In the genomic region with DNA sequence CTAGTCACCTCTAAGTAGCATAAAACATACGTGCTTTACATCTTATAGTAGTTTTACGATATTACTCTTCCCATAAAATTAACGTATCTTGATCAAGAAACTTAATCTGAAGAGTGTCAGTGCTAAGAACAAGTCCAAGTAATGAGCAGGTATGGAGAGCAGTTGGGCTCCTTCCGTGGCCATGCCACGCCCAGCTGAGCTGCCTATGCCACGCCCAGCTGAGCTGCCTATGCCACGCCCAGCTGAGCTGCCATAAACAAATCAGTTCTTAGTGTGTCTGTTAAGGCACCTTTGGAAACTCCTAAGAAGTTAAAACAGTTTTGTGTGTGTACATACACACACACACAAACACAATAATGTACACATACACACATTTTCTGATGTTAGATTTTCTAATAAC, we compare ENCODE assay signal across 24 mouse cellular contexts. TPM values are rescaled to one million over a fixed set of nuclear protein-coding genes. Genes with fewer than 3 reads are reported as not detected.
DNase-seq lines count a peak whose midpoint lies in the region; ATAC-seq and TF ChIP-seq lines count a peak whose summit lies in the region.
"Had no signal": no experiment of that assay in that cellular context is flagged by ENCODE, and none has a peak within 500 bp of the region (broad histone marks: within the 10 kb centered on the region; RNA-seq: fewer than 3 reads in every experiment).

No protein-coding gene starts in this region.

- H3K9ac ChIP-seq in MEL (ENCODE audit: control insufficient read depth, low read depth, low read length, poor library complexity, severe bottlenecking), result no peak overlapping the region
- no peak overlapping the region for H3K9ac ChIP-seq in liver, embryonic 12.5 days
- H3K9ac ChIP-seq: embryonic facial prominence, embryonic 15.5 days; forebrain, postnatal 0 days had no signal

- H3K4me2 ChIP-seq in liver, embryonic 12.5 days, result peak overlapping the region; percentile 17; the same call in 1 of the 2 replicates
- H3K4me2 ChIP-seq: embryonic facial prominence, embryonic 15.5 days; midbrain, embryonic 11.5 days had no signal

- DNase-seq in MEL (ENCODE audit: low read depth, low spot score), result peak; percentile 22
- DNase-seq in lung, postnatal 36 days, result no peak
- no peak for DNase-seq in gastrocnemius, postnatal 4 days (ENCODE audit: low spot score in 2 of 2)
- no peak for DNase-seq in lung, postnatal 14 days
- DNase-seq in hindbrain, embryonic 10.5 days (ENCODE audit: low spot score), result no peak
- DNase-seq: adrenal gland, adult 8-10 months; cerebellum, adult 18-20 months; cerebellum, postnatal 25 days; gastrocnemius, postnatal 36 days; heart, postnatal 4 days; kidney, adult 18-20 months; kidney, postnatal 10 days; right cerebral cortex, adult 18-20 months had no signal

- no peak for TF ChIP-seq EP300 in MEL (IDR thresholded peaks at IDR 0.05; ENCODE audit: low read depth in 1 of 2, low read length in 2 of 2)

- WGBS in liver, embryonic 12.5 days (ENCODE audit: insufficient replicate concordance), result 62% methylated on average over 7 of the region's 7 CpGs
- 89% methylated on average over 7 of the region's 7 CpGs for WGBS in hindbrain, embryonic 10.5 days

- H3K4me1 ChIP-seq in MEL (ENCODE audit: control insufficient read depth in 1 of 2, insufficient read depth in 2 of 2, low read length in 2 of 2), result no peaks in the 10 kb centered on the region; a peak in 1 of 4 replicates
- H3K4me1 ChIP-seq in liver, embryonic 12.5 days, result peaks cover 13% of the 10 kb centered on the region
- no peaks in the 10 kb centered on the region for H3K4me1 ChIP-seq in hindbrain, embryonic 10.5 days (replicated peaks)
- H3K4me1 ChIP-seq: embryonic facial prominence, embryonic 15.5 days; limb, embryonic 10.5 days had no signal

- peak; percentile 97 for ATAC-seq in erythroid progenitor cell, adult 5-6 weeks (replicated peaks; ENCODE audit: low FRiP score, poor library complexity, severe bottlenecking)
- peak; percentile 87 for ATAC-seq in liver, embryonic 12.5 days
- peak; percentile 75 for ATAC-seq in megakaryocyte progenitor cell, adult 5-6 weeks (replicated peaks; ENCODE audit: poor library complexity)
- ATAC-seq: activated CD4-positive, CD25-positive, alpha-beta regulatory T cell, adult 4 months; forebrain, postnatal 0 days; hindbrain, postnatal 0 days had no signal

- H3K4me3 ChIP-seq in MEL (ENCODE audit: control insufficient read depth in 1 of 2, insufficient read depth in 1 of 2, low read depth in 2 of 2, low read length in 2 of 2), result no peak overlapping the region
- H3K4me3 ChIP-seq in liver, embryonic 12.5 days, result no peak overlapping the region
- H3K4me3 ChIP-seq in hindbrain, embryonic 10.5 days, result no peak overlapping the region
- H3K4me3 ChIP-seq: embryonic facial prominence, embryonic 15.5 days; limb, embryonic 10.5 days had no signal

- H3K36me3 ChIP-seq in MEL (ENCODE audit: control insufficient read depth in 1 of 2, insufficient read depth in 2 of 2, low read length in 2 of 2), result peaks cover 2 to 7% of the 10 kb centered on the region in 2 experiments; a peak in 3 of 4 replicates
- peaks cover 73% of the 10 kb centered on the region for H3K36me3 ChIP-seq in liver, embryonic 12.5 days
- peaks cover 30% of the 10 kb centered on the region for H3K36me3 ChIP-seq in hindbrain, embryonic 10.5 days

- no peaks in the 10 kb centered on the region for H3K27me3 ChIP-seq in MEL (ENCODE audit: control insufficient read depth in 1 of 2, insufficient read depth in 2 of 2, low read length in 2 of 2)
- no peaks in the 10 kb centered on the region for H3K27me3 ChIP-seq in liver, embryonic 12.5 days (replicated peaks)
- H3K27me3 ChIP-seq in hindbrain, embryonic 10.5 days (ENCODE audit: insufficient read depth, poor library complexity, severe bottlenecking), result no peaks in the 10 kb centered on the region
- H3K27me3 ChIP-seq: embryonic facial prominence, embryonic 15.5 days had no signal

- TF ChIP-seq RAD21 in MEL (IDR thresholded peaks at IDR 0.05; ENCODE audit: low read depth, low read length), result no peak

- H3K27ac ChIP-seq in MEL (ENCODE audit: control insufficient read depth, low read depth, low read length), result no peak overlapping the region
- no peak overlapping the region for H3K27ac ChIP-seq in liver, embryonic 12.5 days
- H3K27ac ChIP-seq in hindbrain, embryonic 10.5 days, result no peak overlapping the region
- H3K27ac ChIP-seq: embryonic facial prominence, embryonic 15.5 days; hindbrain, postnatal 0 days; limb, embryonic 10.5 days; macrophage had no signal

- H3K79me2 ChIP-seq in MEL (ENCODE audit: control insufficient read depth, insufficient read depth, low read length, poor library complexity), result no peaks in the 10 kb centered on the region

- no peak for TF ChIP-seq POLR2A in MEL (IDR thresholded peaks at IDR 0.05; ENCODE audit: control insufficient read depth in 1 of 2, insufficient read depth in 1 of 2, low read depth in 1 of 2, low read length in 2 of 2, poor library complexity in 1 of 2)

- no peak for TF ChIP-seq CTCF in MEL (IDR thresholded peaks at IDR 0.05 in 2 of 3, conservative IDR thresholded peaks at IDR 0.05 in 1 of 3; ENCODE audit: control insufficient read depth in 1 of 3, insufficient read depth in 1 of 3, low read depth in 2 of 3, low read length in 3 of 3, poor library complexity in 1 of 3, severe bottlenecking in 1 of 3)

- no peaks in the 10 kb centered on the region for H3K9me3 ChIP-seq in MEL (replicated peaks; ENCODE audit: insufficient read depth, low read length)
- no peaks in the 10 kb centered on the region for H3K9me3 ChIP-seq in liver, embryonic 12.5 days (replicated peaks)
- H3K9me3 ChIP-seq in hindbrain, embryonic 10.5 days, result no peaks in the 10 kb centered on the region
- H3K9me3 ChIP-seq: embryonic facial prominence, embryonic 15.5 days; G1E; limb, embryonic 10.5 days had no signal

TF ChIP-seq in MEL, 35 proteins besides CTCF, POLR2A, EP300 and RAD21:
- TF ChIP-seq ZNF384 (IDR thresholded peaks at IDR 0.05; ENCODE audit: low read depth, low read length) (no peak), MAZ (IDR thresholded peaks at IDR 0.05; ENCODE audit: low read depth, low read length) (no peak), POLR2AphosphoS5 (IDR thresholded peaks at IDR 0.05; ENCODE audit: borderline replicate concordance, low read depth, low read length) (no peak), CHD2 (IDR thresholded peaks at IDR 0.05; ENCODE audit: low read length) (no peak), E2F4 (IDR thresholded peaks at IDR 0.05; ENCODE audit: borderline replicate concordance, low read depth, low read length) (no peak), NRF1 (IDR thresholded peaks at IDR 0.05; ENCODE audit: insufficient read depth, low read depth, low read length, poor library complexity, severe bottlenecking) (no peak)

RNA-seq across cellular contexts. Expression of gene Stradb, which starts 19.8 kb away (rescaled TPM):
- 3.8 and 4.2 TPM in 2 replicates for total RNA-seq in MEL (2012; rRNA removed)
- polyA plus RNA-seq in MEL (2012; ENCODE audit: insufficient read depth in 1 of 2, insufficient read length in 2 of 2, low read depth in 1 of 2, low replicate concordance in 2 of 2, missing spikeins in 1 of 2), result 10 to 100 TPM in 1 of 2 experiments, not detected in 1; 11.1 TPM
- total RNA-seq in erythroid progenitor cell, adult 5-6 weeks (2015; ENCODE audit: low replicate concordance), result 237 and 245 TPM in 2 replicates
- 160 and 184 TPM in 2 replicates for total RNA-seq in erythroid progenitor cell, adult 5-6 weeks (2017; ENCODE audit: low replicate concordance)
- polyA plus RNA-seq in liver, embryonic 12.5 days (2016; fragmentation: Nextera tagmentation; extraction: Ambion mirVana), result 37.5 and 38.4 TPM in 2 replicates
- total RNA-seq in megakaryocyte progenitor cell, adult 5-6 weeks (2015), result 21.9 and 24.9 TPM in 2 replicates
- total RNA-seq in megakaryocyte progenitor cell, adult 5-6 weeks (2017), result 9.5 and 9.9 TPM in 2 replicates
- total RNA-seq in gastrocnemius, postnatal 4 days (2021), result 10 to 100 TPM; 69.6 to 81.9 TPM
- polyA plus RNA-seq in hindbrain, embryonic 10.5 days (2016; fragmentation: Nextera tagmentation; extraction: Ambion mirVana), result 29.9 and 34.1 TPM in 2 replicates

RNA-seq across cellular contexts. Expression of gene Trak2, which starts 19.9 kb away (rescaled TPM):
- total RNA-seq in MEL (2012; rRNA removed), result 10.2 and 11.4 TPM in 2 replicates
- polyA plus RNA-seq in MEL (2012; ENCODE audit: insufficient read depth in 1 of 2, insufficient read length in 2 of 2, low read depth in 1 of 2, low replicate concordance in 2 of 2, missing spikeins in 1 of 2), result 100 to 1,000 TPM in 1 of 2 experiments, 10 to 100 TPM in 1; 15.5 to 107 TPM
- total RNA-seq in erythroid progenitor cell, adult 5-6 weeks (2015; ENCODE audit: low replicate concordance), result 453 and 558 TPM in 2 replicates
- 520 and 536 TPM in 2 replicates for total RNA-seq in erythroid progenitor cell, adult 5-6 weeks (2017; ENCODE audit: low replicate concordance)
- polyA plus RNA-seq in liver, embryonic 12.5 days (2016; fragmentation: Nextera tagmentation; extraction: Ambion mirVana), result 56.5 and 59.8 TPM in 2 replicates
- 27.4 and 32.9 TPM in 2 replicates for total RNA-seq in megakaryocyte progenitor cell, adult 5-6 weeks (2015)
- 21.4 and 23.4 TPM in 2 replicates for total RNA-seq in megakaryocyte progenitor cell, adult 5-6 weeks (2017)
- 10 to 100 TPM; 52.4 to 56.7 TPM for total RNA-seq in gastrocnemius, postnatal 4 days (2021)
- polyA plus RNA-seq in hindbrain, embryonic 10.5 days (2016; fragmentation: Nextera tagmentation; extraction: Ambion mirVana), result 11.0 and 12.0 TPM in 2 replicates

Comparison
In these comparisons a context has a peak if more than half of its experiments do, and no peak if none do; other contexts are left out.
1. RNA of gene Trak2, which starts 19.9 kb away (total RNA-seq): 453 to 558 TPM in erythroid progenitor cell, adult 5-6 weeks; 52.4 to 56.7 TPM in gastrocnemius, postnatal 4 days, 21.4 to 32.9 TPM in megakaryocyte progenitor cell, adult 5-6 weeks and 10.2 to 11.4 TPM in MEL; every median in the first group is over 4 times any median in the second.
2. Peak in every context shown above with its lines, with median percentiles within 50 percentile points of each other: ATAC-seq.